Mouse (Mus musculus) kidney, adult 10 weeks (tissue): ENCODE data around the gene Kcnk18. TPM values are rescaled to one million over a fixed set of nuclear protein-coding genes. Genes with fewer than 3 reads are reported as not detected.

ENCODE experiments used
- polyA plus RNA-seq: library from polyadenylated mRNA; stranded (reverse); fragments of 350-450 nt; fragmentation: Illumina TruSeq; extraction: RNeasy Lipid Tissue Mini Kit (QIAGEN cat#74804); gene quantifications from one replicate; pipeline ENCODE4 v1.2.3, GENCODE M21; 2014; ENCODE audit warnings: low read depth, low replicate concordance

Gene Kcnk18
- polyA plus RNA-seq = not detected

GRCm38 (mm10) chr19:59218991-59219390, at the start of gene Kcnk18:
Gene Kcnk18, plus strand, starts transcription at chr19:59219214.

GRCm38 (mm10) chr19:59169936-59170765, 48.9 kb upstream of the Kcnk18 start, which contains the start of gene Vax1:
Gene Vax1, minus strand, starts transcription at chr19:59170056.

DNA sequence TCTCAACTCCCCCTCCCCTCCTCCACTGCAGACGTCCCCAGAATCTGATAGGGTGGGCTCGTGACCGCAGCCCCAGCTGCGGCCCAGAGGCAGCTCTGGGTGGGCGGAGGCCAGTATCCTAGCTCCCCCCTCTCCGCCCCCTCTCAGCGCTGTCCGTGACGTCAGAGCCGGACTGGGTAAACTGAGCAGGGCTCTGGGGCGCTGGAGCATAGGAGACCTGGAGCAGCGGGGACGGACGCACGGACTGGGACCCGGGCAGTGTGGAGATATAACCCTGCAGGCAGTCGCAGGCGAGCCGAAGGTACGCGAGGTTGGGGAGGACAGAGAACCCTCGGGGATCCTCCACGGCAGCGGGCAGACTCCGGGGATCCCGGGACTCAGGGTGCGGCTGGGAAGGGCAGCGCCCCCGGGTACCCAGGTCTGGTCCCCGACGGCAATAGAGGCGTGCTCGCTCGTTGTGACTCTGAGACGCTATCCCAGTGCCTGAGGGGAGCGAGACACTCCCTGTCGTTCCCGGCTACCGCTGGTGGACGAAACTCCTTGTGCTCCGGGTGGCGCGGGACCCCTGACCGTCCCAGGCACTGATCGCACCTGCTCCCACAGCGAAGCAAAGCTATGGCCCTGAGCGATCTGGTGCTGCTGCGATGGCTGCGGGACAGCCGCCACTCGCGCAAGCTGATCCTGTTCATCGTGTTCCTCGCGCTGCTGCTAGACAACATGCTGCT, 41.9 kb downstream of the Kcnk18 start, which contains the start of gene Slc18a2:
Slc18a2 (plus strand) TSS at position 179 of the 725 bp plus-strand sequence.

Other genes starting within 250 kb of the Kcnk18 start
- gene Shtn1, start 143.1 kb upstream of the Kcnk18 start, polyA plus RNA-seq = 19.8 TPM
- not detected for gene Vax1, start 49.2 kb upstream of the Kcnk18 start, polyA plus RNA-seq
- gene Slc18a2, start 41.7 kb downstream of the Kcnk18 start, polyA plus RNA-seq = 0.44 TPM
- 1.5 TPM for gene Rps12-ps3, start 103.1 kb downstream of the Kcnk18 start, polyA plus RNA-seq
- 52.5 TPM for gene Pdzd8, start 126.6 kb downstream of the Kcnk18 start, polyA plus RNA-seq
- 147 TPM for gene Emx2, start 239.2 kb downstream of the Kcnk18 start, polyA plus RNA-seq